Mouse (Mus musculus) left cerebral cortex, adult 2 months (tissue): ENCODE measurements around the gene Efcc1. TPM values are rescaled to one million over a fixed set of nuclear protein-coding genes. Genes with fewer than 3 reads are reported as not detected.
"Not testable (repeated sequence)": the region's sequence is repeated elsewhere in the genome, so short reads cannot be mapped to it uniquely, and the experiment has no call there.

Source experiments
- DNase-seq, 2 experiments: peaks; one replicate each; pipeline ENCODE4 v3.0.0; 2021 to 2022; ENCODE audit warnings: low spot score in 2 of 2, mixed read lengths in 1 of 2; ENCODE audit errors: extremely low spot score in 1 of 2
- H3K27ac ChIP-seq: fragments of 200-600 bp; 2 replicates; pipeline ENCODE4 v1.8.1; 2022
- H3K4me3 ChIP-seq: fragments of 200-600 bp; 2 replicates; pipeline ENCODE4 v1.8.1; 2022
- CTCF ChIP-seq: fragments of 200-600 bp; IDR thresholded peaks from 2 replicates; pipeline ENCODE4 v1.8.1; 2022; ENCODE audit warnings: antibody characterized with exemption, mild to moderate bottlenecking, moderate library complexity
- intact Hi-C: fragments of 180-260 bp; cut with DNase I; formaldehyde crosslinking; loops from one replicate; pipeline ENCODE4 v1.15.1; 2025
- total RNA-seq, 2 experiments: library from RNA; stranded (reverse); gene quantifications; 2 replicates each; pipeline ENCODE4 v1.2.3; 2021

The Efcc1 gene
- total RNA-seq, 2 experiments from 2014 or later: 4.5 to 4.8 TPM

DNA sequence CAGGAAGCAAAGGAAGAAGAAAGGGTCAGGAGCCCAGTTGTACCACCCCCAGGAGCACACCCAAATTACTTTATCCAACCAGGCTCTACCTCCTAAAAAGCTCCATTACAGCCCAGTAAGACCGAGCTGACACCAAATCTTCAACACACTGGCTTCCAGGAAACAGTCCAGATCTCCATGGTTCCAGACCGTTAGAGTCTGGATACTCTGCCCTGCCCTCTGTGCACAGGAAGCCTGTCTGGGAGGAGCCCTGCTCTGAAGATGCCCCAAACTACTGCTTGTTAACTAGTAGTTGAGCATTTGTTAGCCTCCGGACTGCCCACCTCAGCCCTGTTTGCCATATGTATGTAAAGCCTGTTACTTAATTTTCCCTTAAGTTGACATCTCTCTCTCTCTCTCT, 15.4 kb downstream of the Efcc1 start:
- Histone ChIP-seq H3K27ac (no peak overlapping the region), H3K4me3 (no peak overlapping the region)
- intact Hi-C loops: no loop called here
- no peak for DNase-seq
- no peak for TF ChIP-seq CTCF

DNA sequence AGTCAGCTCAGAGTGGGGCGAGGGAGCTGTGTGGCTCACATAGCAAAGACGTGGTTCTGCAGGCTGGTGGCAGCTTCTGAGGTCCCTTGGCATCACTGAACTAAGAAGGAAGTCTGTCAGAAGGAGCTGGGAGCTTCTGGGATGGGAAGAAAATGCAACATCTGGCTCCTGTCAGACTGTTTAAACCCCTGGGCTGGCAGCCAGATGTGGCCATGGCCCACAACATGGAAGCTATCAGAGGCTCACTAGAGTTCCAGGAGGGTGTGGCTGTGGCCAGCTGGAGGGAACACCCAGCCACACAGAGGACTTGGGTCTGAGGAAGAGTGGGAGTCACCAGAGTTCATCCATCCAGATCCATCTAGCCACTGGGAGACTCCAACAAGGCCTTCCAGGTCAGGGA, 16.2 kb downstream of the Efcc1 start:
- Histone ChIP-seq H3K4me3 (no peak overlapping the region), H3K27ac (no peak overlapping the region)
- intact Hi-C loops: no loop called here
- no peak for DNase-seq
- TF ChIP-seq CTCF: no peak

DNA sequence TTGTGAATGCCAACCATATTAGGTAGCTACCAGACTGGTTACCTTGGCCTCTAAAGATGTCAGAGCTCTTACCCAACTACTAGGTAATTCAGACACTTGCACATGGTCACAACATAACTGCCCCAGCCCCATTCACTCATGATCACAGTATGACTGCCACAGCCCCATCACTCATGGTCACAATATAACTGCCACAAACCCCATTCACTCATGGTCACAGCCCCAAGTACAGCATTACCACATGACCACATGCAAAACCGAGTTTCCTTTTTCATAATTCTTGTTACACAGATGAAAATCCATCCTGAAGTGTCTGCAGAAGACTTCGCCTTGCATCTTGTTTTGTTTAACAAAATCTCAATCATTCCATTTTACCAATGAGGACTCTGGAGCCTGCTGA, 17.4 kb downstream of the Efcc1 start:
- Histone ChIP-seq H3K27ac (no peak overlapping the region), H3K4me3 (no peak overlapping the region)
- DNase-seq: no peak
- intact Hi-C loops: no loop called here
- TF ChIP-seq CTCF: no peak

DNA sequence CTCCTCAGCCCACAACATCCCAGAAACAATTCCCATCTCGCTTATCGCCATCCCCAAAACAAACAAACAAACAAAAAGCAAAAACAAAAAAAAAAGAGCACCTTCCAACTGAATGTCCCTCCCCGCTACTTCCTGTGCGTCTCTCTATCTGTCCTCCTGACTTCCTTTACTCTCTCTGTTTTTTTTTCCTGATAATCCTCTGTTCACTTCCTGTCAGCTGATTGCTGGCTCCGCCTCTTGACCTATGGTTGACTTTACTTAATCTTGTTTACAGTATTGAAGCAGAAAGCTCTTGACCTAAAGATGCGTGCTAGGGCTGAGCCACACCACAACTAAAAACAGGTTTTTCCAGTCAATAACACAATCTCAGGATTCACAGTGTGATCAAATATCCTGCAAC, 17.9 kb downstream of the Efcc1 start:
- Histone ChIP-seq H3K4me3 (no peak overlapping the region), H3K27ac (no peak overlapping the region)
- intact Hi-C loops: no loop called here
- no peak for DNase-seq
- TF ChIP-seq CTCF: no peak

DNA sequence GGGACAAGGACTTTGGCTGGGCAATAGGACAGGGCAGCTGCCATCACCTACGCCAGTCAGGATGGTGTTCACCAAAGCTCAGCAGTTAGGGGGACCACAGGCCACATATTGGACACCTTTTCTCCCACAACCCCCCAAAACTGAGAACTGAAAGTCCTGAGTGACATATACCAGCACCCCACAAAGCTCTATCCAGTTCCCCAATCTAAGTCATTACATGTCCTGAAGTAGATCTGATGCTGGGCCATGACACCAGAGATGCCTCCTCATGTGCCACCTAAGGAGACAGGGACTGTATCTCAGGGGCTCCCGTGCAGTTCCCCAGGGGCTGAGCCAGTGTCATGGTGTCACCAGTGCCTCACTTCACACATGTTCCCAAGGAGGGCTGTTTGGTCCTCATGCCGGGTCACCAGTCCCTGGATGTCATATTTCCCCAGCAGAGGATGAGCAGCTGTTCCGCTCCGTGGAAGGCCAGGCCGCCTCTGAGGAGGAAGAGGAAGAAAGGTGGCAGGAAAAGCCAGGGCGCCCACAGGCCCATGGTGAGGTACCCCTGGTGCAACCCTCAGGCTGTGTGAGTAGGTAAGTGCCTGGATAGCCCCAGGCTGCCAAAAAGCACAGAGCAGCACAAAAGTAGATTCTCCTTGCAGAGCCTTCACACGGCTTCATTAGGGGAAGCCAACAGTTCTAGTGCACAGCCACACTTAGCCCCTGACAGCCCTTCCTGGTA, 19.7 kb downstream of the Efcc1 start:
- DNase-seq: no peak
- TF ChIP-seq CTCF: no peak
- Histone ChIP-seq H3K4me3 (no peak overlapping the region), H3K27ac (no peak overlapping the region)
- intact Hi-C loops: no loop called here

DNA sequence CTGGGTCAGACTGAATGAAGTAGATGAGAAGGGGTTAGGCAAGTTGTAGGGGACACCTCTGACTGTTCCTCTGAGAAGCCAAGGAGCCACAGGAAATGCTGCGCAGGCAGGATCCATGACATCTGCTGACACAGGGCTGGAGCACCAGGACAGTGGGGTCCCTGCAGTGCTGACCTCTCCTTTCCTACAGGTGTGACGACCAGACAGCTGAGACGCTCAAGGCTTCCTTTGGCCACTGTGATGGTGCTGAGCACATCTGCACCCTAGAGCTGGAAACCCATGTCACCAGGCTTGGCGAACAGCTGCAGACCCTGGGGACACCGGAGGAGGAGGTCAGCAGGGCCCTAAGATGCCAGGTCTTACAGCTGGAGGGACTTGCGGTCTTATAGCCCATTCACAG, 20.9 kb downstream of the Efcc1 start:
- Histone ChIP-seq H3K4me3 (no peak overlapping the region), H3K27ac (no peak overlapping the region)
- no peak for TF ChIP-seq CTCF
- no peak for DNase-seq
- intact Hi-C loops: no loop called here

GRCm38 (mm10) chr6:87755196-87755595, 24.5 kb downstream of the Efcc1 start:
- Histone ChIP-seq H3K27ac (no peak overlapping the region), H3K4me3 (no peak overlapping the region)
- no peak for TF ChIP-seq CTCF
- intact Hi-C loops: no loop called here
- no peak for DNase-seq

DNA sequence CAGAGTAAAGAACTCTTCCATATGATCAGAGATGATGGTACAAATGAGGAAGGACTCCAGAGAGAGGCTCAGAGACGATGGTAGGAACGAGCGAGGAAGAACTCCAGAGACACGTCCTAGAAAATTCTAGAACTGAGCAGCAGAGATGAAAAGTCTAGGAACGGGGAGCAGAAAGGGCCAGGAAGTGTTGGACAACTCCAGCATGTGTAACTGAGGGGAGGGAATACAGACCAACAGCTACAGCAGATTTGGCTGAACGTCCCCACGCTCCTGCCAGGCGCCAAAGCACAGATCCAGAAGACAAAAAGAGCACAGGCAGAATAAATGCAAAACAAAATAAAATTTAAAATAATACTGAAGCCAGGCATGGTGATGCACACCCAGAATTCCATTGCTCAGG, 26.2 kb downstream of the Efcc1 start:
- TF ChIP-seq CTCF: no peak
- intact Hi-C loops: no loop called here
- no peak for DNase-seq
- Histone ChIP-seq H3K27ac (no peak overlapping the region), H3K4me3 (no peak overlapping the region)

- intact Hi-C loops: no loop called here
- Histone ChIP-seq H3K27ac (no peak overlapping the region), H3K4me3 (no peak overlapping the region)
- no peak for TF ChIP-seq CTCF
- DNase-seq: no peak
Observed at GRCm38 (mm10) chr6:87759404-87759803, 28.7 kb downstream of the Efcc1 start.

DNA sequence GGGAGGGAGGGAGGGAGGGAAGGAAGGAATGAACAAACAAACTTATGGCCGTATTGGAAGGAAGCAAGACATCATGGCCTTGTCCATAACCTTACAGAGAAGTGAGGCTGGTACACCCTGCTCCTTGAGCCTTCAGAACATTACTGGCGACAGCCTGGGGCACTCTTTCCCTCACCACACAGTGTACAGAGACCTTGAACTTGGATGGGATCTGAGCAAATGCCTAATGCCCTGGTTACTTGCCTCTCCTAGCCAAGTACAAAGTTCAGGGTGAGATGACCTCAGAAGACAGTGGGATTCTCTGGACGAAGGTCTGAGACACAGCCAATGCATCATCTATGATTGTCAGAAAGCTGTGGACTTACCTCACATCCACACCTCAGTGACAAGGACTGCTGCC, 29.2 kb downstream of the Efcc1 start:
- no peak for DNase-seq
- Histone ChIP-seq H3K4me3 (no peak overlapping the region), H3K27ac (no peak overlapping the region)
- intact Hi-C loops: no loop called here
- TF ChIP-seq CTCF: no peak

DNA sequence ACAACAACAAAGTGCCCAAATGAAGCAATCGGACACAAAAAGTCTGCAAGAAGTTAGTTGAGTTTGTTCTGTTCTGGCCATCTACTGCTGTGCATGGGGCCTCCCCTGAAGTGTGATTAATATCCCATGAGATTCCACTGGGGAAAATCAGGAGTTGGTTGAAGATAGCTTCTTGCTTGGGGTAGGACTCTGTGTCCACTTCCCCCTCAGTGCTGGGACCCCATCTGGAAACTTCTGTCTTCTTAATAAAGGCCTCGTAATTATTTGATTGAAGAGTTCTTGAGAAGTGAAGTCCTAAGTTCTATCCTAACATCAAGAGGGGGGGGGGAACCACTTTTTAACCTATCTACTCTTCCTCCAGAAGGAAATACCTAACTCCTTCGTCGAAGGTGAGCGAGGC, 31.5 kb downstream of the Efcc1 start:
- intact Hi-C loops: no loop called here
- Histone ChIP-seq H3K27ac (no peak overlapping the region), H3K4me3 (no peak overlapping the region)
- no peak for DNase-seq
- no peak for TF ChIP-seq CTCF

DNA sequence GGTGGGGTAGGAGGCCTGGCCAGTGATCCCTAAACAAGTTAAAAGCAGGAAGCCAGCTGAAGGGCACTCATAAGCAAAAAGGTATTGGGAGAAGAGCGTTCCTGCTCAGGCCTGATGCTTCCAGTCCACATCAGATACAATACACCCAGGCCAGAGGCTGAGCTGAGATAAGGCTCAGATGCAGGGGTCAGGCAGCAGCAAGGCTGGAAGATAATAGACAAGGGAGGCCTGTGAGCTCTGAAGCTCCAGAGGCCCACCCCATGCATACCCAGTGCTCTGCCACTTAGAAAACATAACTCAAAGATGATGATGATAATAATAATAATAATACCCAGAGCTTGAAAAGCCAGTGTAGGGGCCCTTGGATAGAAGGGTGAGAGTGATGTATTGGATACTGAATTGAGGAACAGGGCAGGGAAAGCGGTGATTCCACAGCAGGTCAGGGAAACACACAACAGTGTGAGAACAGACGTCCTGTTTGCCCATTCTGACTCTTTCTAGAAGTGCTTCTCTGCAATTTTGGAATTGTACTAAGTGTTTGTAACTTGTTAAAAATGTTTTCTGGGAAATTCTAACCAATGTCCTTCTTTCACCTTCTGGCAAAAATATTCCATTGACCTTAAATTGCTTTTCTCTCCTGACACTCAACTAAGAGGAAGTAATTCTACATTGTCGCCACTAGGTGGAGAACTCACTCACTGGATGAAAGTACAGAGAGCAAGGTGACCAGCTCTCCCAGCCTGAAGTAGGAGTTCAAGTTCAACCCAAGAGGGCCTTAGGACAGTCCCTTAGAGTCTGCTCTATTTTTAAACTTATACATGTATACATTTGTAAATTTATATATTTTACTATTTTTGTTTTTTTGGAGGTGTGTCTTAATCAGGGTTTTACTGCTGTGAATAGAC, 33.0 kb downstream of the Efcc1 start:
- DNase-seq: no peak
- TF ChIP-seq CTCF: peak; percentile 84
- Histone ChIP-seq H3K27ac (no peak overlapping the region), H3K4me3 (no peak overlapping the region)
- intact Hi-C loops: no loop called here

DNA sequence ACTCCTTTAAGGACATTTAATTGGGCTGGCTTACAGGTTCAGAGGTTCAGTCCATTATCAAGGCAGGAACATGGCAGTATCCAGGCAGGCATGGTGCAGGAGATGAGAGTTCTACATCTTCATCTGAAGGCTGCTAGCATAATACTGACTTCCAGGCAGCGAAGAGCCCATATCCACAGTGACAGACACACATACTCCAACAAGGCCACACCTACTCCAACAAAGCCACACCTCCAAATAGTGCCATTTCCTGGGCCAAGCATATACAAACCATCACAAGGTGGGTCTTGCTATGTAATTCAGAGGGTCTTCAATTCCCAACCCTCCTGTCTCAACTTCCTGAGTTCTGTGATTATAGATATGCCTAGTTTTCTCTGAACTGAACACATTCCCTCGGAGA, 33.6 kb downstream of the Efcc1 start:
- intact Hi-C loops: not testable (repeated sequence)

More for the DNA sequence above, 33.6 kb downstream of the Efcc1 start:
- H3K4me3 ChIP-seq, DNase-seq, H3K27ac ChIP-seq: not testable (repeated sequence)
